8 mouse cellular contexts compared by ENCODE assay signal in the genomic region with DNA sequence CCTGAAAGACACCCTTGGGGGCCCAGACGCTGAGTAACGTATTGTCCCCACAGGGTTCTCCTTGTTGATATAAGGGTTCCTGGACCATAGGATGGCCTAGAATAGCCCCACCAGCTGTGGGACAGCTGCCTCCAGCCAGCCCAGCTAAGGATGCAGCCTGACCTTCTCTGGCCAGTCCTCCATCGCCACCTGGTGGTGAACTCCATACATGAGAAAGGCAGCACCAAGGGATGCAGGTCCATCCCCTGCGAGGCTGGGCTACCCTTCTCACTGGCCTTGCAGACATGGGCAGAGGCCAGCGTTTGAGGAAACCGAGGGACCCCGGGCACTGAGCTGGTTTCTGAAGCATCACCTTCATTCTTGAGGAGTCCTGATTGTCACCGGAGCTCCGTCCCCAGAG. TPM values are rescaled to one million over a fixed set of nuclear protein-coding genes. Genes with fewer than 3 reads are reported as not detected.
A peak's percentile ranks its signal among the peaks of the same experiment; 100 is the strongest.
DNase-seq lines count a peak whose midpoint lies in the region; ATAC-seq and TF ChIP-seq lines count a peak whose summit lies in the region.

No protein-coding gene starts in this region.

- H3K36me3 ChIP-seq in heart, embryonic 12.5 days: no peaks in the 10 kb centered on the region
- no peaks in the 10 kb centered on the region for H3K36me3 ChIP-seq in liver, embryonic 13.5 days
- no peaks in the 10 kb centered on the region for H3K36me3 ChIP-seq in neural tube, embryonic 14.5 days (ENCODE audit: control insufficient read depth, insufficient read depth, low read length)
- no peaks in the 10 kb centered on the region for H3K36me3 ChIP-seq in testis, adult 2 months (ENCODE audit: control insufficient read depth, insufficient read depth, low read length)

- no peak overlapping the region for H3K27ac ChIP-seq in embryonic fibroblast, embryonic 13.5 days (ENCODE audit: insufficient read depth, low read length)
- H3K27ac ChIP-seq in heart, embryonic 12.5 days (ENCODE audit: poor library complexity, severe bottlenecking): no peak overlapping the region
- H3K27ac ChIP-seq in liver, embryonic 13.5 days: no peak overlapping the region
- H3K27ac ChIP-seq in neural tube, embryonic 14.5 days (ENCODE audit: low read depth, low read length): no peak overlapping the region
- H3K27ac ChIP-seq in testis, adult 2 months (ENCODE audit: control insufficient read depth, insufficient read depth, low read depth, low read length): no peak overlapping the region

- peak; percentile 75 for ATAC-seq in heart, embryonic 12.5 days (ENCODE audit: insufficient number of reproducible peaks, low FRiP score)
- ATAC-seq in liver, embryonic 13.5 days (ENCODE audit: low read depth): no peak
- peak; percentile 75; the same call in 1 of the 2 replicates for ATAC-seq in neural tube, embryonic 14.5 days (ENCODE audit: low read depth)

- TF ChIP-seq POLR2A in embryonic fibroblast, embryonic 13.5 days (IDR thresholded peaks at IDR 0.05; ENCODE audit: low read depth, low read length): no peak
- TF ChIP-seq POLR2A in testis, adult 2 months (IDR thresholded peaks at IDR 0.05; ENCODE audit: control insufficient read depth, low read depth, low read length): no peak

- no peak overlapping the region for H3K4me3 ChIP-seq in embryonic fibroblast, embryonic 13.5 days (ENCODE audit: insufficient read depth, low read length)
- H3K4me3 ChIP-seq in heart, embryonic 12.5 days: no peak overlapping the region
- H3K4me3 ChIP-seq in liver, embryonic 13.5 days (replicated peaks): no peak overlapping the region
- no peak overlapping the region for H3K4me3 ChIP-seq in neural tube, embryonic 14.5 days (ENCODE audit: low read depth, low read length)
- H3K4me3 ChIP-seq in testis, adult 2 months (ENCODE audit: control insufficient read depth, low read depth, low read length): no peak overlapping the region

- no peaks in the 10 kb centered on the region for H3K4me1 ChIP-seq in embryonic fibroblast, embryonic 13.5 days (ENCODE audit: control insufficient read depth, insufficient read depth, low read length)
- no peaks in the 10 kb centered on the region for H3K4me1 ChIP-seq in heart, embryonic 12.5 days (replicated peaks)
- H3K4me1 ChIP-seq in liver, embryonic 13.5 days (replicated peaks): no peaks in the 10 kb centered on the region
- peaks cover 9% of the 10 kb centered on the region for H3K4me1 ChIP-seq in neural tube, embryonic 14.5 days (ENCODE audit: control insufficient read depth, insufficient read depth, low read length)
- H3K4me1 ChIP-seq in testis, adult 2 months (ENCODE audit: control insufficient read depth, insufficient read depth, low read length): no peaks in the 10 kb centered on the region

- peak; percentile 83 for DNase-seq in 3T3-L1 (ENCODE audit: low read depth, low spot score)
- DNase-seq in adrenal gland, postnatal 4 days (ENCODE audit: low spot score in 2 of 2): peak; percentile 70 to 80
- peak; percentile 96 for DNase-seq in kidney, postnatal 10 days
- DNase-seq in liver, embryonic 13.5 days: peak; percentile 35

- 18% methylated on average over 9 of the region's 9 CpGs for WGBS in heart, embryonic 12.5 days
- 18% methylated on average over 9 of the region's 9 CpGs for WGBS in liver, embryonic 13.5 days (ENCODE audit: insufficient replicate concordance)
- 9% methylated on average over 9 of the region's 9 CpGs for WGBS in neural tube, embryonic 14.5 days

- H3K9ac ChIP-seq in heart, embryonic 12.5 days: no peak overlapping the region
- no peak overlapping the region for H3K9ac ChIP-seq in liver, embryonic 13.5 days
- no peak overlapping the region for H3K9ac ChIP-seq in neural tube, embryonic 14.5 days (replicated peaks; ENCODE audit: low read depth, low read length)

- peak; percentile 100 for TF ChIP-seq CTCF in embryonic fibroblast, embryonic 13.5 days (IDR thresholded peaks at IDR 0.05; ENCODE audit: borderline replicate concordance, insufficient read depth, low read length)
- peak; percentile 95 for TF ChIP-seq CTCF in testis, adult 2 months (IDR thresholded peaks at IDR 0.05; ENCODE audit: control insufficient read depth, insufficient read depth, insufficient replicate concordance, low read depth, low read length)

- peaks cover 77% of the 10 kb centered on the region for H3K27me3 ChIP-seq in heart, embryonic 12.5 days (replicated peaks)
- peaks cover under 1% of the 10 kb centered on the region; the same call in 1 of the 2 replicates for H3K27me3 ChIP-seq in liver, embryonic 13.5 days
- no peaks in the 10 kb centered on the region for H3K27me3 ChIP-seq in neural tube, embryonic 14.5 days (ENCODE audit: control insufficient read depth, insufficient read depth, low read length)
- H3K27me3 ChIP-seq in testis, adult 2 months (ENCODE audit: control insufficient read depth, insufficient read depth, low read length): no peaks in the 10 kb centered on the region

- no peaks in the 10 kb centered on the region for H3K9me3 ChIP-seq in heart, embryonic 12.5 days (replicated peaks)
- no peaks in the 10 kb centered on the region for H3K9me3 ChIP-seq in liver, embryonic 13.5 days (replicated peaks)
- H3K9me3 ChIP-seq in neural tube, embryonic 14.5 days (ENCODE audit: control insufficient read depth, low read length): no peaks in the 10 kb centered on the region

- H3K4me2 ChIP-seq in heart, embryonic 12.5 days: no peak overlapping the region
- H3K4me2 ChIP-seq in liver, embryonic 13.5 days: no peak overlapping the region
- no peak overlapping the region for H3K4me2 ChIP-seq in neural tube, embryonic 14.5 days (ENCODE audit: low read depth, low read length)

RNA-seq across cellular contexts. Expression of a gene that starts 15.5 kb away (rescaled TPM):
- 1 to 10 TPM; 9.1 to 9.8 TPM for total RNA-seq in adrenal gland, postnatal 4 days (2021)
- not detected in 2 replicates for polyA plus RNA-seq in embryonic fibroblast, embryonic 13.5 days (2011; ENCODE audit: insufficient read length, low read depth, missing spikeins)
- polyA plus RNA-seq in heart, embryonic 12.5 days (2016; fragmentation: Nextera tagmentation; extraction: Ambion mirVana): 6.7 and 7.4 TPM in 2 replicates
- 0.08 TPM in 1 of 2 replicates, not detected in the other for polyA plus RNA-seq in liver, embryonic 13.5 days (2015; fragmentation: Nextera tagmentation; extraction: Ambion mirVana)
- polyA plus RNA-seq in neural tube, embryonic 14.5 days (2014; fragmentation: Nextera tagmentation; extraction: Ambion mirVana): 0.08 and 0.21 TPM in 2 replicates
- polyA plus RNA-seq in testis, adult 2 months (2012; rRNA removed): 0.35 and 0.42 TPM in 2 replicates

RNA-seq across cellular contexts. Expression of a gene that starts 42.8 kb away (rescaled TPM):
- 1 to 10 TPM; 5.8 to 6.6 TPM for total RNA-seq in adrenal gland, postnatal 4 days (2021)
- 0.77 and 1.0 TPM in 2 replicates for polyA plus RNA-seq in embryonic fibroblast, embryonic 13.5 days (2011; ENCODE audit: insufficient read length, low read depth, missing spikeins)
- 0.68 and 0.88 TPM in 2 replicates for polyA plus RNA-seq in heart, embryonic 12.5 days (2016; fragmentation: Nextera tagmentation; extraction: Ambion mirVana)
- 0.07 and 0.10 TPM in 2 replicates for polyA plus RNA-seq in liver, embryonic 13.5 days (2015; fragmentation: Nextera tagmentation; extraction: Ambion mirVana)
- polyA plus RNA-seq in neural tube, embryonic 14.5 days (2014; fragmentation: Nextera tagmentation; extraction: Ambion mirVana): 52.3 and 63.3 TPM in 2 replicates
- polyA plus RNA-seq in testis, adult 2 months (2012; rRNA removed): 2.1 and 2.5 TPM in 2 replicates

Comparison
In these comparisons a context has a peak if more than half of its experiments do, and no peak if none do; other contexts are left out.
1. DNase-seq: peak in every context shown above with its lines; median percentile 96 in kidney, postnatal 10 days; 83 in 3T3-L1; 75 in adrenal gland, postnatal 4 days; 35 in liver, embryonic 13.5 days.
2. RNA of a gene that starts 42.8 kb away (polyA plus RNA-seq): 52.3 to 63.3 TPM in neural tube, embryonic 14.5 days; 2.1 to 2.5 TPM in testis, adult 2 months, 0.68 to 0.88 TPM in heart, embryonic 12.5 days, 0.77 to 1.0 TPM in embryonic fibroblast, embryonic 13.5 days and 0.07 to 0.10 TPM in liver, embryonic 13.5 days; every median in the first group is over 10 times any median in the second.